Mouse (Mus musculus): Measurements from ENCODE around the gene Rabgap1l. TPM values are rescaled to one million over a fixed set of nuclear protein-coding genes. Genes with fewer than 3 reads are reported as not detected.
A peak's percentile ranks its signal among the peaks of the same experiment; 100 is the strongest.
"Not testable (repeated sequence)": the region's sequence is repeated elsewhere in the genome, so short reads cannot be mapped to it uniquely, and the experiment has no call there.

The Rabgap1l gene
- total RNA-seq, 1 experiment from 2014 or later: 436 TPM

GRCm38 (mm10) chr1:160448681-160449080 is 344.3 kb downstream of the Rabgap1l start:
- no peak for ATAC-seq (ENCODE audit: extremely low read depth, insufficient number of reproducible peaks, low FRiP score, poor library complexity, severe bottlenecking)

GRCm38 (mm10) chr1:160446823-160447222 is 346.2 kb downstream of the Rabgap1l start:
- no peak for ATAC-seq (ENCODE audit: extremely low read depth, insufficient number of reproducible peaks, low FRiP score, poor library complexity, severe bottlenecking)

- ATAC-seq (ENCODE audit: extremely low read depth, insufficient number of reproducible peaks, low FRiP score, poor library complexity, severe bottlenecking): no peak
Measured at GRCm38 (mm10) chr1:160443506-160443905, 349.5 kb downstream of the Rabgap1l start.

GRCm38 (mm10) chr1:160441679-160442078 is 351.3 kb downstream of the Rabgap1l start:
- no peak for ATAC-seq (ENCODE audit: extremely low read depth, insufficient number of reproducible peaks, low FRiP score, poor library complexity, severe bottlenecking)

- ATAC-seq (ENCODE audit: extremely low read depth, insufficient number of reproducible peaks, low FRiP score, poor library complexity, severe bottlenecking): no peak
Measured at GRCm38 (mm10) chr1:160441161-160441560, 351.9 kb downstream of the Rabgap1l start.

- ATAC-seq (ENCODE audit: extremely low read depth, insufficient number of reproducible peaks, low FRiP score, poor library complexity, severe bottlenecking): no peak
Measured at GRCm38 (mm10) chr1:160438820-160439219, 354.2 kb downstream of the Rabgap1l start.

GRCm38 (mm10) chr1:160417196-160417854 is 375.7 kb downstream of the Rabgap1l start:
- ATAC-seq (ENCODE audit: extremely low read depth, insufficient number of reproducible peaks, low FRiP score, poor library complexity, severe bottlenecking): no peak

GRCm38 (mm10) chr1:160410822-160411221 is 382.2 kb downstream of the Rabgap1l start:
- no peak for ATAC-seq (ENCODE audit: extremely low read depth, insufficient number of reproducible peaks, low FRiP score, poor library complexity, severe bottlenecking)

- not testable (repeated sequence) for ATAC-seq (ENCODE audit: extremely low read depth, insufficient number of reproducible peaks, low FRiP score, poor library complexity, severe bottlenecking)
Measured at GRCm38 (mm10) chr1:160409689-160410088, 383.3 kb downstream of the Rabgap1l start.

GRCm38 (mm10) chr1:160409123-160409522 is 383.9 kb downstream of the Rabgap1l start:
- ATAC-seq (ENCODE audit: extremely low read depth, insufficient number of reproducible peaks, low FRiP score, poor library complexity, severe bottlenecking): no peak

- ATAC-seq (ENCODE audit: extremely low read depth, insufficient number of reproducible peaks, low FRiP score, poor library complexity, severe bottlenecking): no peak
Measured at GRCm38 (mm10) chr1:160408302-160408897, 384.6 kb downstream of the Rabgap1l start.

- no peak for ATAC-seq (ENCODE audit: extremely low read depth, insufficient number of reproducible peaks, low FRiP score, poor library complexity, severe bottlenecking)
Measured at GRCm38 (mm10) chr1:160399428-160399827, 393.6 kb downstream of the Rabgap1l start.

GRCm38 (mm10) chr1:160397037-160397436 is 396.0 kb downstream of the Rabgap1l start:
- ATAC-seq (ENCODE audit: extremely low read depth, insufficient number of reproducible peaks, low FRiP score, poor library complexity, severe bottlenecking): no peak

- no peak for ATAC-seq (ENCODE audit: extremely low read depth, insufficient number of reproducible peaks, low FRiP score, poor library complexity, severe bottlenecking)
Measured at GRCm38 (mm10) chr1:160387446-160387845, 405.6 kb downstream of the Rabgap1l start.

- no peak for ATAC-seq (ENCODE audit: extremely low read depth, insufficient number of reproducible peaks, low FRiP score, poor library complexity, severe bottlenecking)
Measured at GRCm38 (mm10) chr1:160378367-160378766, 414.6 kb downstream of the Rabgap1l start.

GRCm38 (mm10) chr1:160377337-160378336 is 415.4 kb downstream of the Rabgap1l start:
- ATAC-seq (ENCODE audit: extremely low read depth, insufficient number of reproducible peaks, low FRiP score, poor library complexity, severe bottlenecking): peak; percentile 70

- ATAC-seq (ENCODE audit: extremely low read depth, insufficient number of reproducible peaks, low FRiP score, poor library complexity, severe bottlenecking): no peak
Measured at GRCm38 (mm10) chr1:160374490-160374889, 418.5 kb downstream of the Rabgap1l start.

- ATAC-seq (ENCODE audit: extremely low read depth, insufficient number of reproducible peaks, low FRiP score, poor library complexity, severe bottlenecking): no peak
Measured at GRCm38 (mm10) chr1:160373306-160373705, 419.7 kb downstream of the Rabgap1l start.

- ATAC-seq (ENCODE audit: extremely low read depth, insufficient number of reproducible peaks, low FRiP score, poor library complexity, severe bottlenecking): no peak
Measured at GRCm38 (mm10) chr1:160371696-160372095, 421.3 kb downstream of the Rabgap1l start.
